Mouse (Mus musculus) right cerebral cortex, postnatal 36 days (tissue): ENCODE data around the gene Aspn.

ENCODE experiments used
- DNase-seq, 2 experiments: peaks; one replicate each; pipeline ENCODE4 v3.0.0; 2022; ENCODE audit warnings: low spot score in 2 of 2, mixed read lengths in 1 of 2

Gene Aspn

GRCm38 (mm10) chr13:49544279-49544678, at the start of gene Aspn:
Aspn (plus strand) TSS chr13:49544443.
- no peak for DNase-seq

GRCm38 (mm10) chr13:49504510-49504909, 39.7 kb upstream of the Aspn start, which contains the start of gene Ecm2:
Ecm2 (plus strand) TSS chr13:49504810.
- no peak for DNase-seq

GRCm38 (mm10) chr13:49505776-49506175, 38.5 kb upstream of the Aspn start:
- no peak for DNase-seq

GRCm38 (mm10) chr13:49507176-49507575, 37.1 kb upstream of the Aspn start:
- no peak for DNase-seq

- DNase-seq: no peak
Observed at GRCm38 (mm10) chr13:49518761-49519160, 25.5 kb upstream of the Aspn start.

GRCm38 (mm10) chr13:49526235-49526634, 18.0 kb upstream of the Aspn start:
- DNase-seq: no peak

GRCm38 (mm10) chr13:49530636-49531035, 13.6 kb upstream of the Aspn start:
- DNase-seq: no peak

GRCm38 (mm10) chr13:49536946-49537345, 7.3 kb upstream of the Aspn start:
- no peak for DNase-seq

- no peak for DNase-seq
Observed at GRCm38 (mm10) chr13:49538693-49539092, 5.5 kb upstream of the Aspn start.

- no peak for DNase-seq
Observed at GRCm38 (mm10) chr13:49545646-49546045, 1.4 kb downstream of the Aspn start.

- no peak for DNase-seq
Observed at GRCm38 (mm10) chr13:49546517-49546916, 2.3 kb downstream of the Aspn start.

- DNase-seq: no peak
Observed at GRCm38 (mm10) chr13:49547563-49548150, 3.4 kb downstream of the Aspn start.

GRCm38 (mm10) chr13:49549616-49550015, 5.4 kb downstream of the Aspn start:
- no peak for DNase-seq

- DNase-seq: no peak
Observed at GRCm38 (mm10) chr13:49554519-49554918, 10.3 kb downstream of the Aspn start.

- no peak for DNase-seq
Observed at GRCm38 (mm10) chr13:49556203-49556602, 12.0 kb downstream of the Aspn start.

- DNase-seq: no peak
Observed at GRCm38 (mm10) chr13:49556924-49557323, 12.7 kb downstream of the Aspn start.

- DNase-seq: no peak
Observed at GRCm38 (mm10) chr13:49559185-49559584, 14.9 kb downstream of the Aspn start.

GRCm38 (mm10) chr13:49560886-49561285, 16.6 kb downstream of the Aspn start:
- DNase-seq: no peak

- no peak for DNase-seq
Observed at GRCm38 (mm10) chr13:49564347-49564746, 20.1 kb downstream of the Aspn start.

- DNase-seq: no peak
Observed at GRCm38 (mm10) chr13:49570371-49570770, 26.1 kb downstream of the Aspn start.

- no peak for DNase-seq
Observed at GRCm38 (mm10) chr13:49571418-49571817, 27.2 kb downstream of the Aspn start.

- DNase-seq: no peak
Observed at GRCm38 (mm10) chr13:49581541-49582530, 37.6 kb downstream of the Aspn start, which contains the start of gene Omd. Omd (plus strand) TSS chr13:49582462.

GRCm38 (mm10) chr13:49583859-49584258, 39.6 kb downstream of the Aspn start:
- DNase-seq: no peak
